Mouse (Mus musculus): Measurements from ENCODE around the gene Camk2d.

The Camk2d gene

GRCm38 (mm10) chr3:126596086-126596485, at the start of gene Camk2d:
Gene Camk2d, plus strand, starts transcription at chr3:126596302.
- DNase-seq (ENCODE audit: low read depth), result peak; percentile 92

GRCm38 (mm10) chr3:126547941-126548340, 48.2 kb upstream of the Camk2d start:
- no peak for DNase-seq (ENCODE audit: low read depth)

GRCm38 (mm10) chr3:126563646-126564045, 32.5 kb upstream of the Camk2d start:
- DNase-seq (ENCODE audit: low read depth), result no peak

DNA sequence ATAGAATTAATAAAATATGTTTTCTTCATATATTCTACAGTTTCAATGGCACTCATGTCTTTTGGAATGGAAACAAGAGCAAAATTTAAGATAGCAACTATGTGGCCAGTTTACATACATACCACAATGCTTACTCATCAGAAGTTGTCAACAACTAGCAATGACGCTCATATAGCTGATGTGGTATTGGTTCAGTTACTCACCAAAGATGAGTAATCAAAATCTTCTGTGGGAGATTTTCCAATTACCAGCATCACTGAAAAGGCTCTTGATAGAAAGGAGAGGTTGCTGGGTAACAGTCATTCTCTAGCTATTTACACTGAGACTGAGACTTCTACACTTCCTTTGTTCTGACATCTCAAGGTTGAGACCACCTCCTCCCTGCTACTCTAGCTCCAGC, 25.5 kb upstream of the Camk2d start:
- DNase-seq (ENCODE audit: low read depth), result no peak

- no peak for DNase-seq (ENCODE audit: low read depth)
These were observed 23.2 kb upstream of the Camk2d start for GRCm38 (mm10) chr3:126572915-126573314.

DNA sequence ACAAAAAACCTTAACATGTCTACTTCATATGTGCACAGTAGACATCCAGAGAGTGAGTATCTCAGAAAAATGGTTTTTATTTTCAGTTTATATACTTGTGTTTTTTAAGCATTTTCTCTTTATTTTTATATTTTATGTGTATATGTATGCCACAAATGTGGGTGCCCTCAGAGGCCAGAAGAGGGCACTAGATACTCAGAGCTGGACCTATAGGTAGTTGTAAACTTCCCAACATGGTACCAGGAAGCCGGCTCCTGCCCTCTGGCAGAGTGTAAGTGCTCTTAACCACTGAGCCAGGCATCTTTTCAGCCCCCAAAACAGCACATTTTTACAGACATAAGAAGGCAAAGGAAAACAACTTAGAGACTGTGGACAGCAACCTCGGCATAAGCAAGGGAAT, 20.2 kb upstream of the Camk2d start:
- no peak for DNase-seq (ENCODE audit: low read depth)

DNA sequence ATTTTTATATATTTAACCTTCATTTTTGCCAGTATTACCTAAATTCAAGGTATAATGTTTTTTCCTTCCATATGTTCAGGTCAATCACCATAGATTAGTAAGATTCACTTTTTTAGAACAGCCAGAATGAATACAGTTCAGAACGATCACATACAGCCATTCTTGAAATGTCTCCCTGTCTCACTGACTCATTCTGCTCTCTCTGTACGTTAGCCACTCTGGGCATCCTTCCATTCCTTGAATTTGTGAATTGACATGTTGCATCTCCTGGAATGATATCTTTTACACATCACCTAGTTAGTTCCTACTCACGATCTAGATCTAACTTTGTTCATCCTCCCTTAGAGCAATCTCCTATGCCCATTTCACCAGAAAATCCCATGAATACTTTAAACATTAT, 10.0 kb upstream of the Camk2d start:
- no peak for DNase-seq (ENCODE audit: low read depth)

- no peak for DNase-seq (ENCODE audit: low read depth)
These were observed 8.6 kb upstream of the Camk2d start for GRCm38 (mm10) chr3:126587477-126587876.

DNA sequence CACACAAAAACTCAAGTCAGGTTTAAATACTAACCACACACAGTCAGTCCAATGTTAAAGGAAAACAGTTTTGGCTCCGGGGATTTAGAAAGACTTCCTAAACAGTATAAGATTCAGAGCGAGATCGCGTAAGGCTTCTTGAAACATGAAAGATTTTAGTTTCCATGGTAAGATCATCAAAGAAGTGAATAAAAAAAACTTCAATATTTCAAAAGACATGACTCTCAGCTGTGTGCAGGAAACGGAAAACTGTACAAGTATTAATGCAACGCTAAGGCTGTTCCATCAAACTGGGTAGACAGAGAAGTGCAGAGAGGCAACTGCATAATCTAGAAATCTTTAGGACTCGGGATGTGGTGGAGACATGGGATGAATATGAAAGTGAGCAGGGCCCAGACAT, 6.5 kb upstream of the Camk2d start:
- no peak for DNase-seq (ENCODE audit: low read depth)

DNA sequence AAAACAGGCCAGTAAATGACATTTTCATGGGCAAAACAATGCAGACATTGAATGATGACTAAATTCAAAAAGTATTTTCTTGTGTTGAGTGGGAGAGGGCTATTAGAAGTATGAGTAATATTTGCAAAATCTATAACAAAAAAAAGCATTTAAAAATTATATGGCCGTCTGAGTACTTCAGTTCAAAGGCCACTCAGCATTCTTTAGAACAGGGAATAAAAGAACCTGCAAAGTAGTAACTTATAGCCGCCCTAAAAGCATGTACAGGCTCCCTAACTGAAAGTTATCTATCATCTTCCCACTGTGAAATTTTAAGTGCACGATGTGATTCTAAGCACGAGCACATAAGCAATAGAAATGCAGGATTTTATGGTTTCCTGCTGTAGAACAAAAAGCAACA, 646 bp upstream of the Camk2d start:
- no peak for DNase-seq (ENCODE audit: low read depth)

- DNase-seq (ENCODE audit: low read depth), result peak; percentile 61
These were observed 524 bp downstream of the Camk2d start for GRCm38 (mm10) chr3:126596491-126597160.

GRCm38 (mm10) chr3:126597161-126597595, 1.1 kb downstream of the Camk2d start:
- DNase-seq (ENCODE audit: low read depth), result no peak

DNA sequence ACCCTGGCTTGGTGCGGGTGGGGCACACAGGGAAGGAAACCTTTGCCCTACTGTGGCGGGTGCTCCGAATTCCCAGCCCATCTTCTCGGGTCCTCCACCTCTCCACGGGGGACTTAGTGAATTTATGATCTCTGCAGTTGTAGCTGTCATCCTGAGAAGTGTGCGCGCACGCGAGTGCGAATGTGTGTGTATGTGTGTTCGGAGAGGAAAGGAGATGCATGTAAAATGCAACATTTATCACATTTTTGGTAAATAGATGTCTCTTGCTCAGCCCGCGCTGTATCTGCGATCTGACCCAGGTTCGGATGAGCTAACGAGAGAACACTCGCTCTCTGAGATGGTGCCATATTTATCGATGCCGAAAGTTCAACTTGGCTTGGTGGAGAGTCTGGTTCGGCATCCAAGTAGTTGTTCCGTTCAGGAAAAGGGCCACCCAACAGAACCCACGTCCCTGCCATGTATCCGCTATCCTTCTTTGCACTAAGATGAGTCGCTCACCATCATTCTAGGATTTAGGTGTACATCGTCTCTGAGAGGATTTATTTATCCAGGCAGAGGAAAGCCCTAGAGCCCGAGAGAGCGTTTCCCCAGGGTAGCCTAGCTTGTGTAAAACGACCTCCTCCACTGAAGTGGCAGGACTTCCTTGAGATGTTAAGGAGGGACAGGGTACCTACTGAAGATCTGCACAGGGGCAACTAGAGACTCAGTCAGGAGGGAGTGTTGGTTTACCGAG, 1.7 kb downstream of the Camk2d start:
- DNase-seq (ENCODE audit: low read depth), result no peak

DNA sequence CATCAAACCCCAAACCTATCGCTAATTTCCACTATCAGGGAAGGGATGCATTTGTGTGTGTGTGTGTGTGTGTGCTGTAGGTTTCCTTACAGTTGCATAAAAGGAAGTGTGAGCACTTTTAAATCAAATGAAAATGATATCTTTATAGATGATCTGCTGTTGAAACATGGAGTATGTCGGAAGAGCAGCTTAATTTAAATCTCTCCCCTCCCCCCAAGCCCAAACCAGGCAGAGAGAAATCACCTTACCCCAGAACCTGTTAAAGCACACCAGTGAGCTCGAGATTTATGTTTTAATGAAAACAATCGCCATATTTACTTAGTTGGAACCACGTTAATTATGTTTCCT, 2.2 kb downstream of the Camk2d start:
- no peak for DNase-seq (ENCODE audit: low read depth)

DNA sequence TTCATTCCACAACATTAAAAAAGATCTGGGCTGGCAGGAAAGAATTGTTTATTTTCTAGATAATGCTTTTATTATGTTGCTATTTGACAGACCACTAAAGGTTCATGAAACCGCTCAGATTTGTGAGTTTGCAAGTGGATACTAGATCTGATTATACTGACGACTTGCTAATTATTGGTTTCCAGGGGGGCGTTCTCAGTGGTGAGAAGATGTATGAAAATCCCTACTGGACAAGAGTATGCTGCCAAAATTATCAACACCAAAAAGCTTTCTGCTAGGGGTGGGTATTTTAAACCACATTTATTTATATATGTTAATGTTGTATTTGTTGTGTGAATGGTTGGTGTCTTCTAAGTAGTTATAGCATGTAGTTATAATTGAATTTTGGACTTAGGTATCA, 2.8 kb downstream of the Camk2d start:
- no peak for DNase-seq (ENCODE audit: low read depth)

- DNase-seq (ENCODE audit: low read depth), result no peak
These were observed 3.2 kb downstream of the Camk2d start for GRCm38 (mm10) chr3:126599335-126599734.

DNA sequence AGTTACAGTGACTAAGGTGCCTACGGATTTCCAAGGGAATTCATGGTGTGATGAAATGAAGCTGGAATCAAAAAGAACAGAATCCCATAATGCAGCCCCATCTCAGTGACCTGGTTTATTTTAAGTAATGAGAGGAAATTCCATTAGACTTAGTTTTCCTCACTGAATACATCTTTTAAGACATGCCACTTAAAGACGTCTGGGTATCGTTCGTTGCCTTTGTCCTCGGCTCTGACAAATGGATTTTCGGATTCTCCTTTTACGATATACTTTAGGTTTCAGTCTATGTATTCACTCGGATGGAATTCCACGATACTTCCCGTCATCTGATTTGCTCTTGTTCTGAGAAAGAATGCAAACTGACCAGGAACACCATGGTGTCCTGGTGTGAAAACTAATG, 3.8 kb downstream of the Camk2d start:
- no peak for DNase-seq (ENCODE audit: low read depth)

GRCm38 (mm10) chr3:126602772-126603171, 6.7 kb downstream of the Camk2d start:
- DNase-seq (ENCODE audit: low read depth), result no peak

DNA sequence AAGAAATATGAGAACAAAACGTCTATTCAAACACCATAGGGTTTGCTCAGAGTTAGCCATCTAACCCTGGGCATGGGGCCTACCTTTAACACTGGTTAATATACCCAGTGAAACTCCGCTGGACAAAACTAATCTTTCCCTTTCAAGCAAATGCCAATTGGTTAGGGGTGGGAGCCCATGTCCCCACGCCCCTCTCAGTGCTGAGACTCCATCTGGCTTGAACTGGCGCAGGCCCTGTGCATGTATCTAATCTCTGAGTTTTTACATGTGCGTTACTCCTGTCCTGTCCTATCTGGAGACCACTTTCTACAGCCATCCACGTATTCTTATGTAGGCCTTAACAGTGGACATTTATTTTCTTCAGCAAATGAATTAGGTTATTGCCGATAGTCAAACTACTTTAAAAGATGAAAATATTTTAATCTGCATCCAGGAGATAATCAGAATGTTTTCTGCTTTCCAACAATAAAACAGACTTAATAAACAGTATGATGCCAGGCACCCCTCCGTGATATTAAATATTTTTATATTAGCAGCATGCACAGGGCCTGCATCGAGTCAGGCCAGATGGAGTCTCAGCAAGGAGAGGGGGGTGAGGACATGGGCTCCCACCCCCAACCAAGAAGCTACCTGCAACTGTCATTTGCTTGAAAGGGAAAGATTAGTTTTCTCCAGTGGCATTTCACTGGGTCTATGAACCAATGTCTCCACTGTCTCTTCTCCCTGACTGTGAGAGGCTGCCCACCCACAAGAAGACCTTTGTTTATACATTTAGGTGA, 8.7 kb downstream of the Camk2d start:
- DNase-seq (ENCODE audit: low read depth), result no peak

DNA sequence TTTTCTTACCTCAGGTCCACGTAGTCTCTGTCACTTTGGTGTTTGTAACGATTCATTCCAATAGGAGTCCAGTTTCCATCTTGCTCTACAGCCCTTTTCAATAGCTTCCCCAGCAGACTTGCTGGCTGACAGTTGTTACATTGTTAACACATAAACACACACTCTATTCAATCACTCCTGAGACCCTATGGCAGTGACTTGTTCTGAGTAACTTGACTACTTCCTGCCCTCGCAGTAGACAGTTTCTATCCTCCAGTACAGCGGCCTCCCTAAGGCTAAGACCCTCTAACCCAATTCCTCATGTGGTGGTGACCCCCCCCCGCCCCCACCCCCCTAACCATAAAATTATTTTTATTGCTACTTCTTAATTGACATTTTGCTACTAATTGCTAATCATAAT, 13.2 kb downstream of the Camk2d start:
- no peak for DNase-seq (ENCODE audit: low read depth)

- DNase-seq (ENCODE audit: low read depth), result no peak
These were observed 13.8 kb downstream of the Camk2d start for GRCm38 (mm10) chr3:126609795-126610451.

DNA sequence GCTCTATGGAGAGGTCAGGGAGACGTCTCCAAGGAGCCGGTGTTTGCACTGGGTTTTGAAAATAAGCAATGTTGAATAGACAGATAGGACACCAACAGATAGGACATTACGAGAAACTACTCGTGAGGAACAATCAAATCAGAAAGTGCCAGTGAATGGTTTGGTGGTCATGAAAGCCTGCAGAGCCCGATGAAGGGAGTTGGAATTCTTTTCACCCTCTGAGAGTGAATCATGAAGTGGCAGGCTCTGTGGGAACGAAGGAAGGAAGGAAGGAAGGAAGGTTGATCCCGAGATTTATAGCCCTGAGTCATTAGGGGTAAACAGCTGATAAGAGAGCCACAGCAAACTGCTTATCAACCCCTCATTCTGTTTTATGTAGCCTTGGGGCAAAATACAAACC, 15.5 kb downstream of the Camk2d start:
- no peak for DNase-seq (ENCODE audit: low read depth)

Data from c-Kit-positive CD71-negative TER-119-negative erythroid progenitor cells, embryonic 14.5 days (primary cell).